Mouse (Mus musculus) midbrain, embryonic 12.5 days (tissue): ENCODE results near the gene Wasl. TPM values are rescaled to one million over a fixed set of nuclear protein-coding genes. Genes with fewer than 3 reads are reported as not detected.
A peak's percentile ranks its signal among the peaks of the same experiment; 100 is the strongest.

Experiments
- ATAC-seq: fragments of 200-750 bp; cut with Nextera tagmentation; 2 replicates; pipeline ENCODE4 v1.8.0; 2017; ENCODE audit warnings: low read depth, moderate TSS enrichment, moderate library complexity; ENCODE audit not compliant: low FRiP score
- H3K27ac ChIP-seq: fragments of 300-500 bp; sonication (generic); replicated peaks from 2 replicates; pipeline ENCODE4 v1.5.1; 2016; ENCODE audit warnings: mild to moderate bottlenecking
- H3K27me3 ChIP-seq: fragments of 300-500 bp; sonication (generic); 2 replicates; pipeline ENCODE4 v1.6.1; 2016; ENCODE audit warnings: mild to moderate bottlenecking
- H3K36me3 ChIP-seq: fragments of 300-500 bp; sonication (generic); 2 replicates; pipeline ENCODE4 v1.6.1; 2016
- H3K4me1 ChIP-seq: fragments of 300-500 bp; sonication (generic); 2 replicates; pipeline ENCODE4 v1.6.1; 2016
- H3K4me2 ChIP-seq: fragments of 300-500 bp; sonication (generic); replicated peaks from 2 replicates; pipeline ENCODE4 v1.6.1; 2016; ENCODE audit warnings: mild to moderate bottlenecking, moderate library complexity
- H3K4me3 ChIP-seq: fragments of 300-500 bp; sonication (generic); 2 replicates; pipeline ENCODE4 v1.5.1; 2016; ENCODE audit warnings: mild to moderate bottlenecking
- H3K9ac ChIP-seq: fragments of 300-500 bp; sonication (generic); replicated peaks from 2 replicates; pipeline ENCODE4 v1.6.1; 2016; ENCODE audit warnings: mild to moderate bottlenecking, moderate library complexity
- H3K9me3 ChIP-seq: fragments of 300-500 bp; sonication (generic); 2 replicates; pipeline ENCODE4 v1.6.1; 2016; ENCODE audit warnings: mild to moderate bottlenecking
- WGBS: fragments of 180-500 bp; shearing (Covaris S2); methylation state at CpG from one replicate; pipeline ENCODE4 v1.1.7; 2016; 5-methylcytosine and 5-hydroxymethylcytosine counted together
- polyA plus RNA-seq: library from polyadenylated mRNA; unstranded; fragments of >200 nt; fragmentation: Nextera tagmentation; extraction: Ambion mirVana; gene quantifications from 2 replicates; pipeline ENCODE4 v1.2.1, GENCODE M21; 2016

The Wasl gene
- polyA plus RNA-seq = 72.9 and 76.2 TPM in 2 replicates

DNA sequence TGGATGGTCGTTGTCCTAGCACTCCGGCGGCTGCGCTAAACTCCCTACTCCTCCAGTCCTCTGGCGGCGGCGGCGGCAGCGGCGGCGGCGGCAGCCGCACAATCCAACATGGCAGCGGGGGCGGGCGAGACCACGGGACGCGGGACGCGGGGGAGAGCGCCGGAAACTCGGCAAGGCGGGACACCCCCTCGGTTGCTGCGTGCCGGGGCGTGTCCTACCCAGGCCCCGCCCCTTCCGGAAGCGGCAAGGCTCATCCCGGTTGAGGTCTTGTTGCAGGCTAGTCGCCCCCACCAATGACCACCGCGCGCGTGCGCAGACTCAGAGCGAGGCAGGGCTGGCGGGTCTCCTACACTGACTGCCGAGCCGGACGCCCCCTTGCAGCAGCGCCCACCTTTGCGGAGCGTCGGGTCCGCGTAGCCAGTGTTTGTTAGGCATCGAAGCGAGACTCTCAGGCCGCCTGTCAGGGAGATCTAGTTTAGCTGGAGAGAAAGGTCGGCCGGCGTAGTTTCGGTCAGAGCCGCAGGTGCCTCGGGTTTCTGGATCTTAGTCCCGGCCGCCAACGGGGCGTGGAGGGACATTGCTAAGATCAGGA, at the start of gene Wasl:
Gene Wasl (minus strand): TSS at position 143 of the 592 bp plus-strand sequence.
- Histone ChIP-seq H3K27ac (peak within 1 kb of the TSS; percentile 97), H3K4me3 (peak within 1 kb of the TSS; percentile 96), H3K27me3 (no peaks in the 10 kb centered on the region), H3K9ac (peak within 1 kb of the TSS; percentile 96), H3K4me1 (peaks cover 13% of the 10 kb centered on the region), H3K36me3 (no peaks in the 10 kb centered on the region), H3K4me2 (peak within 1 kb of the TSS; percentile 90), H3K9me3 (no peaks in the 10 kb centered on the region)
- ATAC-seq = peak; percentile 99
- under 1% methylated on average over 61 of the region's 63 CpGs for WGBS

DNA sequence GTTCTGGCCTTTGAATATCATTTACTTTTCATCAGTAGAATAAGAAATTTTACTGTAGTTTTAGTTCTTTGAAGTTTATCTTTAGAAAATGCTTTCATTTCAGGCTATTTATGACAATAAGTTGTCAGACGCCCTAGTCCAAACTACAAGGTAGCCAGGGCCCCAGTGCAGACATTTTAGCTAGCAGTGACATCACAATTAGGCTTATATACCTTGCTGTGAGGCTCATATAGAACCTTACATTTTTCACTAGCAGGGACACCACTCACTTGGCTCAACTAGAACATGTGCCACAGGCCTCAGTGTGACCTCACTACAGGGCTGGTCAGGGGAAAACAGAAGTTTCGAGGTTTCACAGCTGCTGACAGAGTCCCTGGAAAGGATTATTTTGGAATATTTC, 42.7 kb upstream of the Wasl start:
- WGBS = 76% methylated on average over 2 of the region's 2 CpGs
- H3K9me3 ChIP-seq = no peaks in the 10 kb centered on the region
- H3K4me2 ChIP-seq = no peak overlapping the region
- no peak for ATAC-seq
- no peaks in the 10 kb centered on the region for H3K27me3 ChIP-seq
- H3K27ac ChIP-seq = no peak overlapping the region
- H3K36me3 ChIP-seq = no peaks in the 10 kb centered on the region
- H3K4me1 ChIP-seq = no peaks in the 10 kb centered on the region
- H3K4me3 ChIP-seq = no peak overlapping the region
- H3K9ac ChIP-seq = no peak overlapping the region

DNA sequence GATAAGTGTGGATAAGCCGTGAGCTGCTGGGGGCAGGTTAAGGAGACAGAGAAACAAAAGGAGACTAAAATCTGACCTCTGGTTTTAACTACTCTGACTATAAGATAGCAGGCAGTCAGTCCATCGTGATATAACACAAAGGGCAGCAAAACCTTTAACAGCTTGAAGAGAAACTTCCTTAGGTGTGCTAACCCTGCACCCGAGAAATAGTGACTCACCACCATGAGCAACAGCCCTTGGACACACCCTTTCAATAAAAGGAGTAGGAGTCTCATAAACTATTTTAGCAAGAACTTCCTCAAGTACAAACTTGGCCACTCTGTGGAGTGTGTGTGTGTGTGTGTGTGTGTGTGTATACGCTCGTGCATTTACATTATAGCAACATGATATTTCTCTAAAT, 42.3 kb upstream of the Wasl start:
- Histone ChIP-seq H3K4me3 (no peak overlapping the region), H3K36me3 (no peaks in the 10 kb centered on the region), H3K27me3 (no peaks in the 10 kb centered on the region), H3K4me2 (no peak overlapping the region), H3K9me3 (no peaks in the 10 kb centered on the region), H3K27ac (no peak overlapping the region), H3K4me1 (no peaks in the 10 kb centered on the region), H3K9ac (no peak overlapping the region)
- no peak for ATAC-seq
- 89% methylated on average over 5 of the region's 5 CpGs for WGBS

DNA sequence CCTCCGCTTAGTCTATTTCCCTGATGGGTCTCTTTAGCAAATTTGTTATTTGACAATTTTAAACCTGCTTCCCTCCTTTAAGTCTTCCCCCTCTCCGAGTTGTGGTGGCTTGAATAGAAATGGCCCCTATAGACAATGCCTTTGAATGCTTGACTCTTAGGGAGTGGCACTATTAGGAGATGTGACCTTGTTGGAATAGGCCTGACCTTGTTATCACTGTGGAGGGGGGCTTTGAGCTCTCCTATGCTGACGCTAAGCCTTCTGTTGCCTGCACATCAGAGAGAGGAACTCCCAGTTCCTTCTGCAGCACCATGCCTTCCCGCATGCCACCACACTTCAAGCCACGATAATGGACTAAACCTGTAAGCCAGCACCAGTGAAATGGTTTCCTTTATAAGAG, 32.4 kb upstream of the Wasl start:
- H3K9ac ChIP-seq = no peak overlapping the region
- H3K9me3 ChIP-seq = no peaks in the 10 kb centered on the region
- no peak overlapping the region for H3K4me3 ChIP-seq
- H3K27me3 ChIP-seq = no peaks in the 10 kb centered on the region
- 86% methylated on average over 5 of the region's 5 CpGs for WGBS
- no peaks in the 10 kb centered on the region for H3K4me1 ChIP-seq
- no peaks in the 10 kb centered on the region for H3K36me3 ChIP-seq
- no peak overlapping the region for H3K4me2 ChIP-seq
- ATAC-seq = no peak
- H3K27ac ChIP-seq = no peak overlapping the region

DNA sequence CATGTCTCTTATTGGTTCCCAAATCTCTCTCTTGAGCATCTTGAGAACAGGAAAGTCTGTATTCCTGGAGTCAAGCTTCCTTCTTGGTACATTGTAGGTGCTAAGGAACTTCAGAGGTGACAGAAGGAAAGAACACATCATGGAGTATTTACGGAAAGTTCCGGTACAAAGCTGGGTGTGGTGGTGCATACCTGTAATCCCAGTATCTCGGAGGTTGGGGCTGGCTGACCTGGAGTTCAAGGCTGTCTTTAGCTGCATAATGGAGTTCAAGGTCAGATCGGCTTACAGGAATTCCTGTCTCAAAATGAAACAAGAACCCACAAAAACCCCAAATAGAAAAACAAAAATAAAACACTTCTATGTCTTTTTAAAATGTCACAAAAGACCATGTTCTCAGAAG, 31.3 kb upstream of the Wasl start:
- no peak for ATAC-seq
- Histone ChIP-seq H3K27ac (no peak overlapping the region), H3K4me2 (no peak overlapping the region), H3K9ac (no peak overlapping the region), H3K4me3 (no peak overlapping the region), H3K36me3 (no peaks in the 10 kb centered on the region), H3K27me3 (no peaks in the 10 kb centered on the region), H3K4me1 (no peaks in the 10 kb centered on the region), H3K9me3 (no peaks in the 10 kb centered on the region)
- 89% methylated on average over 4 of the region's 4 CpGs for WGBS

DNA sequence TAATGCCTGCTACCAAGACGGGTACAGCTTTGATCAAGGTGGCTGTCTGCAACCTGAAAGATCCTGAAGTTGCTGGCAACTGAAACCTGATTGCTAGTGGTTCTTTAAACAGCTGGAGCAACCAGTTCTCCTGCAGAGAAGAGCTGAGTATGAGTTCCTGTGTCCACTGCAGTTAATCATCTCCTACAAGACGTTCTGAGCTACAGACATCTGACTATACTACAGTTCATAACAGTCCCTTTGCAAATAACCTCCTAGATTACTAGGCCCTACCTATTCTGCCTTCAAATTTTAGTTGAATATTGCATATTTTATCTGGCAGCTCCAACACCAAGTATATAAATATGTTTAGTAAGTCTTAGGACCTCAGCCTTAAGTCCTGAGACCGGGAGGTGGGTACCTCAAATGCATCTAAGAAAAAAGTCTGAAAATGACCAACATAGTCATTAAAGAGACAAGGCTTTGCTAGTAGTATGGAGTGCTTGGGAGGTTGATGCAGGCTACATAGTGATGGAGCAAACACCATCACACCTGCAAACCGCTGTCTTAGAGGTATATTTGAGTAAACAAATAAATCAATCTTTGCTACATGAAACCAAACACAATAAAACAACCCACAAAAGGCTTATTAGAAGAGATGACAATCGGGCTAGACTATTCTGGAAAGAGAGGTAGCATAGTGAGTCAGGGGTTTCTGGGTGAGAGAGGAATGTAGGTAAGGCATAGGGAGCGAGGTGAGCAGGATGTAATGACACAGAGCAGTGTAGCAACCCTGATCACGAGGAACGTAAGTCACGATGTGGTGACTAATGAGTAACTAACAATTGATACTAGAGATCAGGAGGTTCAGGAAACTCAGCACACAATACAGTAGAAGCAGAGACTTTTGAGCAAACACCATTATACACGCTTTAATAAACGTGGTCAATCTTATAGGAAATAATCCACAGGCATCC, 29.9 kb upstream of the Wasl start:
- H3K27me3 ChIP-seq = no peaks in the 10 kb centered on the region

DNA sequence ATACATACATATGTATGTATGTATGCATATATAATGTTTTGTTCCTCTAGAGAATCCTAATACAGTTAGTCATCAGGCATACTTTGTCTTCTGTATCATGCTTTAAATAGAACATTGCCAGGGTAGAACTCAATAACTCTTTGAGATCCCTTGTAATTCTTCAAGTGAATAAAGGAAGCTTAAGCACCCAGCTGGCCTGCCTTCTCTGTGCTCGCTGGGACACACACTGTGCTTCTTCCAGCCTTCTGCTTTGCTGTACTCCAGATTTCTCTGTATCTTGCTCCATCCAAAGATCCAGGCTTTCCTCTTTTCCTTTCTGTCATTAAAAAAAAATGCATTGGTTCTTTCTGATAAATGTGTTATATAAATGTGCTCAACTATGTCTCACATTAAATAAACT, 23.1 kb upstream of the Wasl start:
- Histone ChIP-seq H3K9ac (no peak overlapping the region), H3K36me3 (no peaks in the 10 kb centered on the region), H3K4me2 (no peak overlapping the region), H3K4me3 (no peak overlapping the region), H3K9me3 (no peaks in the 10 kb centered on the region), H3K27me3 (no peaks in the 10 kb centered on the region), H3K4me1 (no peaks in the 10 kb centered on the region), H3K27ac (no peak overlapping the region)
- peak; percentile 54 for ATAC-seq
- 21% methylated on average over 1 of the region's 1 CpGs for WGBS

More for the DNA sequence above, 29.9 kb upstream of the Wasl start:
- H3K9ac ChIP-seq = no peak overlapping the region
- H3K4me3 ChIP-seq = no peak overlapping the region
- WGBS = 87% methylated on average over 11 of the region's 11 CpGs
- ATAC-seq = no peak
- no peaks in the 10 kb centered on the region for H3K9me3 ChIP-seq
- H3K4me1 ChIP-seq = no peaks in the 10 kb centered on the region
- H3K4me2 ChIP-seq = no peak overlapping the region
- no peaks in the 10 kb centered on the region for H3K36me3 ChIP-seq
- no peak overlapping the region for H3K27ac ChIP-seq

DNA sequence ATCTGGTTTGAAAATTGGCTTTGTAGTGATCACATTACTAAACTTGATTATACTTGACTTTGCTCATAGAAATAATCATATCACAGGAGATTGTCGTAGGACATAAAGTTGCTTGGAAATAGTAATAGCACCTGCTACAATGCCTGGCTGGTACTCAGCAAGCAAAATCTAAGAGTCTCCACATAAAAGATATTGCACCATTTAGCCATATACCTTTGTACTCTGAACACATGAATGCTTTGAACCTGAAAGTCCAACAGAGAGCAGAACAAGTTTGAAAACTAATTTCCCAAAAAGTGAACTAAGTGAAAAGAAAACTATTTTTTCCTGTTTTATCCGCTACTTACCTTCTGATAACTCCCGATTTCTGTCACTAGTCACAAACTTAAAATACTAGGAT, 18.3 kb upstream of the Wasl start:
- H3K27ac ChIP-seq = no peak overlapping the region
- no peaks in the 10 kb centered on the region for H3K36me3 ChIP-seq
- H3K4me2 ChIP-seq = no peak overlapping the region
- no peak overlapping the region for H3K4me3 ChIP-seq
- 95% methylated on average over 3 of the region's 3 CpGs for WGBS
- no peaks in the 10 kb centered on the region for H3K4me1 ChIP-seq
- no peak for ATAC-seq
- H3K27me3 ChIP-seq = no peaks in the 10 kb centered on the region
- no peaks in the 10 kb centered on the region for H3K9me3 ChIP-seq
- H3K9ac ChIP-seq = no peak overlapping the region

DNA sequence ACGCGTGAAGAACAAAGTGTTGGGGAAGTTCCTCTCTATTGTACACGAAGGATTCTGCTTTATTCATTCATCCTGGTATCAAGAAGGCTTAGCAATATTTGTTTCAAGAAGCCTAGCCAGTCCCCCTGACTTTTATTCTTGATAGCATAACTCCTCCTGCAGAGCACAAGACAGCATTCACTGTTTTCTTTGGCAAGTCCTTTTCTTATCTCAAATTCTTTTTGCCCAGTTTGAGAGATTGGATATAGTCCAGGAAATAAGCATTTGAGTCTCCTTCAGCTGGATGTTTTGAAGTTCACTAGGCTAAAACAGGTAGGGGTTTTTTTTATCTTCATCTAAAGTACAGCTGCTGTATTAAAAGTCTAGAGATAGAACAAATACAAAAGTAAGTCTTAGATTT, 3.0 kb upstream of the Wasl start:
- Histone ChIP-seq H3K4me3 (no peak overlapping the region), H3K36me3 (no peaks in the 10 kb centered on the region), H3K4me1 (peaks cover 5% of the 10 kb centered on the region; the same call in 1 of the 2 replicates), H3K9me3 (no peaks in the 10 kb centered on the region), H3K27ac (no peak overlapping the region), H3K4me2 (no peak overlapping the region), H3K27me3 (no peaks in the 10 kb centered on the region), H3K9ac (no peak overlapping the region)
- ATAC-seq = no peak
- 74% methylated on average over 3 of the region's 3 CpGs for WGBS

DNA sequence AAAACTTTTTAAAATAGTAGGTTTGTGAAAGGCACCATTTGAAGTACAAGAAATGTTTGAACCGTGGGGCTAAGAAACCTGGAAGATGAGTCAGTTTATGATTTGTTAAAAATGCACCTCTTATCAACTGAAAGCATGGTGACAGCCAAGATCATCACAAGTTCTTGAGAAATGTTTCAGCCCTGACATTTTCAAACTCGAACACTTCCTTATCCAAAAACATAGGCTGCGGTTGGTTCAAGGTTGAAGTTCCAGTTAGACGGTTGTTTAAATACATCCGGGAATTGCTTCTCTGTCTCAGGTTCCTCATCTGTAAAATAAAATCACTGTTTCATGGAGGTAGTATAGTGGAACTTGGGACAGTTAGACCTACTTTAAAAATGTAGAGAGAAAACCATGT, 1.4 kb upstream of the Wasl start:
- no peak for ATAC-seq
- 93% methylated on average over 5 of the region's 5 CpGs for WGBS

DNA sequence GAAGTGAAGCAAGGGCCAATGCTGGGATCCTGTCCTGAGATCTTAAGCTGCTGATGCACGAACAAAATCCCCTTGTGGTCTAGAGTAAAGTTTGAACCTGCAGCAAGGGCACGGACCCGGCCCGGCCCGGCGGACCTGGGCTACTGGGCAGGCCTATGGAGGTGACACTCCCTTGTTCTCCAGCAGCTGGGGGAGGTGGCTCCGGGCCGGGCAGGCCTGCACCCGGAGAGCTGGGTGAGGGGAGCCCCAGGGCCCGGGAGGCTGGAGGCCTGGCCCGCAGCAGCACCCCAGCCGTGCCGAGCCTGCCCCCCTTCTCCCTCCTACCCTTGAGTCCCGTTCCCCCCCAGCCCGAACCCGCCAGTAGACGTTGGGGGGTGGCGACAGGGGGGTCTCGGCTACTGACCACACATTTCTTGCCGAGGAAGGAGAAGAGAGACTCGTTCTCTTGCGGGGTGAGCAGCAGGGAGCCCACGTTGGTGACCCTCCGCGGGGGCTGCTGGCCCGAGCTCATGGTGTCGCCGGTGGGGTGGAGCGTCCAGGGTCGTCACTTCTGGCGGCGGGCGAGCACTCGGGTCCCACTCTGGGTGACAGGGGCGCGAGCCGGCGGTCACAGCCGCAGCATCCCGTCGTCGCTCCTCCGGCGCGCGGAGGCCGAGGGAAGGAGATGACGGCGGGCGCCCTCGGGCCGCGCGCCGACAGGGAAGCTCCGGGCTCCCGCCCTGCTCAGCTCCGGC, 509 bp downstream of the Wasl start:
- Histone ChIP-seq H3K4me2 (peak overlapping the region; percentile 90), H3K4me1 (peaks cover 13% of the 10 kb centered on the region), H3K36me3 (no peaks in the 10 kb centered on the region), H3K4me3 (peak overlapping the region; percentile 96), H3K27me3 (no peaks in the 10 kb centered on the region), H3K9ac (peak overlapping the region; percentile 96), H3K27ac (peak overlapping the region; percentile 97), H3K9me3 (no peaks in the 10 kb centered on the region)
- under 1% methylated on average over 58 of the region's 58 CpGs for WGBS
- peak; percentile 61 for ATAC-seq

More for the DNA sequence above, 1.4 kb upstream of the Wasl start:
- Histone ChIP-seq H3K4me2 (no peak overlapping the region), H3K4me3 (no peak overlapping the region), H3K27ac (no peak overlapping the region), H3K27me3 (no peaks in the 10 kb centered on the region), H3K9ac (no peak overlapping the region), H3K36me3 (no peaks in the 10 kb centered on the region), H3K4me1 (peaks cover 13% of the 10 kb centered on the region), H3K9me3 (no peaks in the 10 kb centered on the region)
